Mouse (Mus musculus) neural tube, embryonic 15.5 days (tissue): ENCODE results near the gene Gm11116. TPM values are rescaled to one million over a fixed set of nuclear protein-coding genes. Genes with fewer than 3 reads are reported as not detected.
"Not testable (repeated sequence)": the region's sequence is repeated elsewhere in the genome, so short reads cannot be mapped to it uniquely, and the experiment has no call there.

Source experiments
- ATAC-seq: fragments of 200-750 bp; cut with Nextera tagmentation; 2 replicates; pipeline ENCODE4 v1.8.0; 2017; ENCODE audit warnings: mild to moderate bottlenecking, moderate TSS enrichment, moderate library complexity; ENCODE audit not compliant: low FRiP score
- H3K27ac ChIP-seq: fragments of 300-500 bp; sonication (generic); replicated peaks from 2 replicates; pipeline ENCODE4 v1.5.1; 2015; ENCODE audit warnings: mild to moderate bottlenecking, inconsistent platforms
- H3K27me3 ChIP-seq: fragments of 300-500 bp; sonication (generic); replicated peaks from 2 replicates; pipeline ENCODE4 v1.6.1; 2015; ENCODE audit warnings: inconsistent platforms
- H3K36me3 ChIP-seq: fragments of 300-500 bp; sonication (generic); 2 replicates; pipeline ENCODE4 v1.6.1; 2015; ENCODE audit warnings: inconsistent platforms
- H3K4me1 ChIP-seq: fragments of 300-500 bp; sonication (generic); 2 replicates; pipeline ENCODE4 v1.6.1; 2015; ENCODE audit warnings: inconsistent platforms
- H3K4me2 ChIP-seq: fragments of 300-500 bp; sonication (generic); 2 replicates; pipeline ENCODE4 v1.6.1; 2015; ENCODE audit warnings: inconsistent platforms, mild to moderate bottlenecking, moderate library complexity
- H3K4me3 ChIP-seq: fragments of 300-500 bp; sonication (generic); replicated peaks from 2 replicates; pipeline ENCODE4 v1.5.1; 2015; ENCODE audit warnings: mild to moderate bottlenecking, inconsistent platforms
- H3K9ac ChIP-seq: fragments of 300-500 bp; sonication (generic); replicated peaks from 2 replicates; pipeline ENCODE4 v1.6.1; 2015; ENCODE audit warnings: mild to moderate bottlenecking, inconsistent platforms
- H3K9me3 ChIP-seq: fragments of 300-500 bp; sonication (generic); replicated peaks from 2 replicates; pipeline ENCODE4 v1.6.1; 2016; ENCODE audit warnings: inconsistent platforms
- WGBS: fragments of 180-500 bp; shearing (Covaris S2); methylation state at CpG from one replicate; pipeline ENCODE4 v1.1.7; 2015; ENCODE audit warnings: mixed read lengths; 5-methylcytosine and 5-hydroxymethylcytosine counted together
- polyA plus RNA-seq: library from polyadenylated mRNA; unstranded; fragments of >200 nt; fragmentation: Nextera tagmentation; extraction: Ambion mirVana; gene quantifications from 2 replicates; pipeline ENCODE4 v1.2.1, GENCODE M21; 2015

The Gm11116 gene
- not detected in 2 replicates for polyA plus RNA-seq

DNA sequence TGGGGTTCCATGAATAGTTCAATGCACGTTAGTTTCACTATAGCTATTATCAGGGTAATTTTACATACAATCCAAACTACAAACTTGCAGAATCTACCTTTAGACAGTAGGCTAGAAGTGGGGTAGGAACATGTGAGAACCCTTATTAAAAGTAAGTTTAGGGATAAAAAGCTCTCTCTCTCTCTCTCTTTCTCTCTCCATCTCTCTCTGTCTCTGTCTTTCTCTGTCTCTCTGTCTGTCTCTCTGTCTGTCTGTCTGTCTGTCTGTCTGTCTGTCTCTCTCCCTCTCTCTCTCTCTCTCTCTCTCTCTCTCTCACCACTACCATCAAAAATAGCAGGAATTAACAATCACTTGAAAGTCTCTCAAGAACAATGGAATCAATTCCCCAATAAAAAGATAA lies at the start of gene Gm11116:
Gm11116 (minus strand) TSS at position 101 of the 400 bp plus-strand sequence.
- H3K4me3 ChIP-seq: no peak within 1 kb of the TSS
- 71% methylated on average over 1 of the region's 1 CpGs for WGBS
- ATAC-seq: no peak
- no peaks in the 10 kb centered on the region for H3K4me1 ChIP-seq
- no peak within 1 kb of the TSS for H3K9ac ChIP-seq
- no peaks in the 10 kb centered on the region for H3K27me3 ChIP-seq
- no peak within 1 kb of the TSS for H3K4me2 ChIP-seq
- H3K36me3 ChIP-seq: no peaks in the 10 kb centered on the region
- no peaks in the 10 kb centered on the region for H3K9me3 ChIP-seq
- H3K27ac ChIP-seq: no peak within 1 kb of the TSS

DNA sequence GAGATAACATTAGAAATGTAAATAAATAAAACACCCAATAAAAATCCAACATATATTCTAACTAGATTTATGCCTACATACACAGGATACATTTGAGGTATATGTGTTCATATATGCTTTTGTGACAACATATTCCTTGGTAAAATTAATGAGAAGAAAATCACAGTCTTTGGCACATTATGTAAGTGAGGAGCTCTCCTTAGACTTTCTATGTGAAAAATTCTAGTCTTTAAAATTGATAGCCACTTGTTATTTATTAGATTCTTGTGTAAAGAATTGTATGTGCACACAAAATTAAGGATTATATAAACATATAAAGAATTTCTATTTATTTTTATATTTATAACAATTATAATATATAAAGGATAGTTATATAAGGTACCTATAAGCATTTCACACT lies 42.7 kb upstream of the Gm11116 start, which contains the start of gene Gm11115:
Gm11115 (minus strand) TSS at position 101 of the 400 bp plus-strand sequence.
- no peaks in the 10 kb centered on the region for H3K9me3 ChIP-seq
- no peaks in the 10 kb centered on the region for H3K36me3 ChIP-seq
- no peak within 1 kb of the TSS for H3K27ac ChIP-seq
- no peaks in the 10 kb centered on the region for H3K4me1 ChIP-seq
- no peak within 1 kb of the TSS for H3K4me3 ChIP-seq
- no peak within 1 kb of the TSS for H3K9ac ChIP-seq
- no peak for ATAC-seq
- H3K27me3 ChIP-seq: no peaks in the 10 kb centered on the region
- H3K4me2 ChIP-seq: no peak within 1 kb of the TSS

DNA sequence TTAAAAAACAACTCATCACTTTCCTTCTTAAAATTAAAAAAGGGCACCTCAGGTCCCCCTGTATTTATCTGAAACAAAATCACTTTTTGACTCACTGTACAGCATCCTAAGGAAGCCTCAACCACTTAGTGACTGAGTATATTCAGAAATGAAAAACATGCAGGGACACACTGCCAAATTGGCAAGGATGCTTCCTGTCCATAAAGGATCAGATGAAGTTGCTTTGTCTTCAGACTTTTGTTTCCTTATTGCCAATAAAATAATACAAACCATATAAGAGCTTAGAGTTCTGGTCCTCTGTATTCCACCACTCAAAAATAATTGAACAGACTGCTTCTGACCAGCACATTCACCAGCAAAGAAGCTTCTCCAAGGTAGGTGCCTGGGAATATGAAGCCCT lies 25.1 kb downstream of the Gm11116 start, which contains the start of gene Smr2:
Smr2 (plus strand) TSS at position 301 of the 400 bp plus-strand sequence.
- not testable (repeated sequence) for H3K4me3 ChIP-seq, ATAC-seq, H3K9me3 ChIP-seq, H3K4me1 ChIP-seq, H3K27ac ChIP-seq, H3K36me3 ChIP-seq, H3K4me2 ChIP-seq, H3K27me3 ChIP-seq, H3K9ac ChIP-seq

Other genes starting within 250 kb of the Gm11116 start
- gene Odam, start 226.5 kb downstream of the Gm11116 start, polyA plus RNA-seq: not detected in 2 replicates
- gene Csn3, start 186.0 kb downstream of the Gm11116 start, polyA plus RNA-seq: 0.24 TPM in 1 of 2 replicates, not detected in the other
- gene 2310003L06Rik, start 142.1 kb downstream of the Gm11116 start, polyA plus RNA-seq: not detected in 2 replicates
- gene Gm28434, start 142.0 kb downstream of the Gm11116 start, polyA plus RNA-seq: not detected in 2 replicates
- not detected in 2 replicates for gene Cabs1, start 132.1 kb downstream of the Gm11116 start, polyA plus RNA-seq
- gene Smr3a, start 109.0 kb downstream of the Gm11116 start, polyA plus RNA-seq: not detected in 2 replicates
- gene Smr2, start 25.0 kb downstream of the Gm11116 start, polyA plus RNA-seq: not detected in 2 replicates
- gene Gm11115, start 42.6 kb upstream of the Gm11116 start, polyA plus RNA-seq: not detected in 2 replicates
- not detected in 2 replicates for gene Gm7714, start 157.4 kb upstream of the Gm11116 start, polyA plus RNA-seq
- gene Prol1, start 205.8 kb upstream of the Gm11116 start, polyA plus RNA-seq: not detected in 2 replicates